Mouse (Mus musculus): Measurements from ENCODE around the gene Olfr764-ps1. TPM values are rescaled to one million over a fixed set of nuclear protein-coding genes. Genes with fewer than 3 reads are reported as not detected.

Olfr764-ps1 gene
- not detected for total RNA-seq (2023)

GRCm38 (mm10) chr10:129039796-129040195 is at the start of gene Olfr764-ps1:
TSS of gene Olfr764-ps1 (minus strand) at chr10:129039896.

GRCm38 (mm10) chr10:129082810-129083209 is 43.1 kb upstream of the Olfr764-ps1 start, which contains the start of gene Olfr767:
TSS of gene Olfr767 (minus strand) at chr10:129082910.

GRCm38 (mm10) chr10:129068877-129069276 is 29.2 kb upstream of the Olfr764-ps1 start, which contains the start of gene Olfr766-ps1:
TSS of gene Olfr766-ps1 (minus strand) at chr10:129068977.

GRCm38 (mm10) chr10:129049898-129050297 is 10.2 kb upstream of the Olfr764-ps1 start, which contains the start of gene Olfr765:
TSS of gene Olfr765 (minus strand) at chr10:129049998.

GRCm38 (mm10) chr10:129010288-129010841 is 29.3 kb downstream of the Olfr764-ps1 start, which contains the start of gene Olfr763:
TSS of gene Olfr763 (plus strand) at chr10:129010791.

GRCm38 (mm10) chr10:128989131-128989530 is 50.6 kb downstream of the Olfr764-ps1 start, which contains the start of gene Olfr9:
TSS of gene Olfr9 (plus strand) at chr10:128989431.

Other genes starting within 250 kb of the Olfr764-ps1 start
- 10 to 100 TPM in 1 of 2 experiments, 1 to 10 TPM in 1; 9.8 to 18.0 TPM for gene Mmp19, start 249.0 kb downstream of the Olfr764-ps1 start, total RNA-seq (2023)
- gene Dnajc14, start 235.8 kb downstream of the Olfr764-ps1 start, total RNA-seq (2023) = 10 to 100 TPM; 63.2 to 69.8 TPM
- 10 to 100 TPM; 10.8 to 11.1 TPM for gene Tmem198b, start 235.5 kb downstream of the Olfr764-ps1 start, total RNA-seq (2023)
- gene Sarnp, start 222.6 kb downstream of the Olfr764-ps1 start, total RNA-seq (2023) = 10 to 100 TPM; 40.5 to 49.9 TPM
- 10 to 100 TPM; 30.9 to 41.1 TPM for gene Ormdl2, start 218.3 kb downstream of the Olfr764-ps1 start, total RNA-seq (2023)
- under 1 TPM; 0.43 to 0.50 TPM for gene Gdf11, start 148.2 kb downstream of the Olfr764-ps1 start, total RNA-seq (2023)
- 1 to 10 TPM; 3.9 to 5.2 TPM for gene Cd63, start 138.9 kb downstream of the Olfr764-ps1 start, total RNA-seq (2023)
- 1 to 10 TPM; 4.9 to 5.2 TPM for gene Rdh5, start 117.0 kb downstream of the Olfr764-ps1 start, total RNA-seq (2023)
- 100 to 1,000 TPM in 1 of 2 experiments, 10 to 100 TPM in 1; 85.1 to 109 TPM for gene Bloc1s1, start 115.9 kb downstream of the Olfr764-ps1 start, total RNA-seq (2023)
- gene Itga7, start 106.1 kb downstream of the Olfr764-ps1 start, total RNA-seq (2023) = not detected
- not detected for gene Mettl7b, start 78.9 kb downstream of the Olfr764-ps1 start, total RNA-seq (2023)
- not detected for gene Olfr9, start 50.5 kb downstream of the Olfr764-ps1 start, total RNA-seq (2023)
- not detected for gene Olfr763, start 29.1 kb downstream of the Olfr764-ps1 start, total RNA-seq (2023)
- gene Olfr765, start 10.1 kb upstream of the Olfr764-ps1 start, total RNA-seq (2023) = not detected
- gene Olfr766-ps1, start 29.1 kb upstream of the Olfr764-ps1 start, total RNA-seq (2023) = not detected
- not detected for gene Olfr767, start 43.0 kb upstream of the Olfr764-ps1 start, total RNA-seq (2023)
- not detected for gene Olfr768, start 59.5 kb upstream of the Olfr764-ps1 start, total RNA-seq (2023)
- not detected for gene Olfr769, start 78.0 kb upstream of the Olfr764-ps1 start, total RNA-seq (2023)
- gene Olfr770, start 99.1 kb upstream of the Olfr764-ps1 start, total RNA-seq (2023) = not detected
- not detected for gene Olfr771, start 124.9 kb upstream of the Olfr764-ps1 start, total RNA-seq (2023)
- gene Olfr772, start 138.0 kb upstream of the Olfr764-ps1 start, total RNA-seq (2023) = not detected
- not detected for gene Olfr773, start 147.5 kb upstream of the Olfr764-ps1 start, total RNA-seq (2023)
- not detected for gene Olfr774, start 196.3 kb upstream of the Olfr764-ps1 start, total RNA-seq (2023)
- gene Olfr775, start 208.5 kb upstream of the Olfr764-ps1 start, total RNA-seq (2023) = not detected
- gene Olfr776, start 219.2 kb upstream of the Olfr764-ps1 start, total RNA-seq (2023) = not detected
- gene Olfr777, start 231.6 kb upstream of the Olfr764-ps1 start, total RNA-seq (2023) = not detected

Measured in monocyte, adult 59 days (primary cell).